Mouse (Mus musculus) v-Abl transformed pro-B cells (cell line): ENCODE results near the gene Adam33.

Experiments used
- in situ Hi-C, 2 experiments: fragments of 400-800 bp; cut with MboI; formaldehyde crosslinking; loops; one replicate each; pipeline ENCODE4 v1.15.1; 2025; ENCODE audit not compliant: unreplicated experiment in 2 of 2

Gene Adam33

DNA sequence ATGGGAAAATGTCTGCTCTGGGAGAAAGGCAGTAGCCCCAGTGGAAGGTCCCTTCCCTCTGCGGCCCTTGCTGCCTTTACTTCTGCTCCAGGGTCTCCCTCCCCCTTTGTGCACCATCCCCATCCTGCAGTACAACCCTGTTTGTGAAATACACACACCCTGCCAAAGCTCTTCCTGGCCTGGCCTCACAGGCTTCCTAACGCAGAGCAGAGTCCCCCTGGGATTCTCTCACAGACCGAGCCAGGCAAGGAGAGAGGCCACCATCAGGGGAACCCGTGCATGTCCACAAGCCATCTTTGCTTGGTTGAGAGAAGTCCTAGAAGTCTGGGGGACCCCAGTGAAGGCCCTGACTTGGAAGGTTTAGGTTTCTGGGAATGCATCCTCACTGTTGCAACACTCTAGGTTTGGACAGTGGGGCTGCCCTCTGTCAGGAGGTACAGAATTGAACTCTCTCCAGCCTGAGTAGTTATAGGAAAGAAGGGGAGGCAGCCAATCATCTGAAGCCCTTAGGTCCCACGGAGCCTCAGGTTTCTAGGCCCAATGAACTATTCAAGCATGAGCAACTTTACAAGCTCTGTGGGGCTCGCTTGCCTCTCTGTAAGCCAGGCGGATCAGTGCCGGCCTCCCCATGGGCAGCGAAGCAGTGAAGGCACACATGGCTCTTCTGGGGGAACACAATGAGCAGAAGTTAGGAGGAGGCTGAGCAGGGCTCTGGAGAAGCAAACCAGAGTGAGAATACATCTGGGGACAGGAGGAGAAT is 3.7 kb downstream of the Adam33 start:
- in situ Hi-C loops: loop anchor here (10.0 kb wide), 2 partner anchors 195 to 355 kb away; no protein-coding TSS in a partner anchor

DNA sequence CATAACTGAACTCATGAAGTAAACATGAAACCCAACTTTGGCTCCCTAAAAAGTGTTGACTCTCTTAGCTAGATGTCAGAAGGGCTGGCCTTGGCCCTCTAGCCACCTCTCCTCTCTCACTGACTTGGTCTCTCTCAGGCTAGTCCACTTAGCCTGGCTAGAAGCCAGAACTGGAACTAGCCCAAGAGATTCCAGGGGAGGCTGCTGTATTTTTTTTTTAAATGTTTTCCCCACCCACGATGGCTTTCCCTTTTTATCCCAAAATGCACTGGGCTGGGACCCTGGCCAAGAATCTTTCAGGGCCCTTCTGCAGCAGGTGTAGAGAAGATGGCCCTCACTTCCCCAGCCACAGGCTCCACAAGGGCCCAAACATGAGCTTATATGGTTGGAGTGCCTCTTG is 4.2 kb downstream of the Adam33 start:
- in situ Hi-C loops: loop anchor here (10.0 kb wide), 2 partner anchors 195 to 355 kb away; no protein-coding TSS in a partner anchor

DNA sequence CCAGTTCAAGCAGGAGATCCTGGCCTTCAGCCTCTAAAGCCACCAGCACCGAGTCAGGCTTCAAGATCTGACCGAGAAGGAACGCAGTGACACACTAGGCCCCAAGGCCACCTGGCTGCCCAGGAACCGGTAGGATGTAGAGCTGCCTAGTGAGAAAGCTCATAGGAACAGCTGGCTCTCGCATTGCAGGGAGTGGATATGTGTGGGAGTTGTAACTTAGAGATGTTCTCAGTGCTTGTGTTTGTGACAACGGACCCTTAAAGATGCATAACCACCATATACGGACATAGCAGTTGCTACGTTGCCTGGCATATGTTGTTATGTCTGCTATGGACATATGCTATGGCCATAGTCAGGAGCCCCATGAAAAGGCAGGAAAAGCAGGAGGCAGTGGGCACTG is 4.9 kb downstream of the Adam33 start:
- in situ Hi-C loops: loop anchor here (10.0 kb wide), 2 partner anchors 196 to 356 kb away; no protein-coding TSS in a partner anchor

DNA sequence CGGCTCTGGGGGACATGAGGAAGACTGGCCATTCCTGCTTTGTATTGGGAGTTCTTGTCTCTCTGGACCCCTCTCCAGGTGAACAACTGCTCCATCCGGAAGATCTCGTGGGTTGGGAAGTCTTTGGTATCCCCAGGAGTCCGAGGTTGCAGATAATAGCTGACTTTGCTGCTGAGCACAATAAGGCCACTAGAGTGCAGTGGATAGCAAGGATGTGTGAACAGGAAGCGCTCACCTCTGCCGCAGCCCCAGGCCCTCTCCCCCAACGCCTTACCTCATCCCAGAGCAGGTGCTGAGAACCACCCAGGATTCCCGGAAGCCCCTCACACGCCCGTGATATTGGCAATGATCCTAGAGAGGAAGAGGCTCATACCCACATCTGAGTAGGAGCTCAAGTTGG is 7.4 kb downstream of the Adam33 start:
- in situ Hi-C loops: loop anchor here (10.0 kb wide), 2 partner anchors 199 to 359 kb away; no protein-coding TSS in a partner anchor

DNA sequence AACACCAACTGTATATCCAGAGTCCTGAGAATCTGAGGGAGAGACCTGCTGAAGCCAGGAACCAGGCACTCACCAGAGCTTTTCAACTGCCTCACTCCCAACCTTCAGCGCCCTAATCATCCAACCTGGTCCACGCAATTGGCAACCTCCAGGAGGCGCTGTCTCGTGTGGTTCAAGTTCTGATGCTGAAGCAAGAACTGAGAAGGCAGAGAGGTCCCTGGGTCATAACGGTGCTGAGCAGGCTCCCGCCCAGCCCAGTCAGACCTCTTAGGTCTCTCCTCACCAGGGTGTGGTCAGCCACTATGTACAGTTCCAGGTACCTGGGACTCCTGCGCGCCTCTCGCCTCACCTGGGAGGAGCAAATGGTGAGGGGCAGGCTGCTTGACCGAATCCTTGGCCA is 8.0 kb downstream of the Adam33 start:
- in situ Hi-C loops: loop anchor here (10.0 kb wide), 2 partner anchors 199 to 359 kb away; no protein-coding TSS in a partner anchor

DNA sequence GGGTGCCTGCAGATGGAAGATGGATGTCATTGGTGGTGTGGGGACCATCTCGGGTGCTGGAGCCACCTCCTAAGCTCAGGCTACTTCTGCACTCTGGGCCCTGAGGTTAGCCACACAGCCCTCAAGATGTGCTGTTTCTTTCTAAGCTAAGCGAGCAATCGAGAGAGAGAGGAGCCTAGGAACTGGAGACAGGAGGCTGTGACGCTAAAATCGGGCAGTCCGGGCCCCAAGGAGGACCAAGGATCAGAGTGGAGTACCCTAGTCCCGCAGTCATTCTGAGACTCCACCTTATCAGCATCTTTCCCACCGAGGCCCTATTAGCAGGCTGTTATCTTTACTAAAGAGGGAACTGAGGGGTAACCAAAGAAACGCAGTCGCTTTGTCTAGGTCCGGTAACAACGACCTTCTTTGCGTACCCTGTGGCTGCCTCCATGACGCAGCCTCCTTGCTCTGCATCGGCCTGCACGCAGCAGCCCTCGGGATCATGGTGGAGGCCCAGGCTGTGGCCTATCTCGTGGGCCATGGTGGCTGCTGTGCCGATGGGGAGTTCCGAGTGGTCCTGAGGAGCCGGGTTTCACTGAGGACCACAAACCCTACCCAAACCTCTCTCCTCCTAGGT is 8.9 kb downstream of the Adam33 start:
- in situ Hi-C loops: loop anchor here (10.0 kb wide), 2 partner anchors 200 to 360 kb away; no protein-coding TSS in a partner anchor

DNA sequence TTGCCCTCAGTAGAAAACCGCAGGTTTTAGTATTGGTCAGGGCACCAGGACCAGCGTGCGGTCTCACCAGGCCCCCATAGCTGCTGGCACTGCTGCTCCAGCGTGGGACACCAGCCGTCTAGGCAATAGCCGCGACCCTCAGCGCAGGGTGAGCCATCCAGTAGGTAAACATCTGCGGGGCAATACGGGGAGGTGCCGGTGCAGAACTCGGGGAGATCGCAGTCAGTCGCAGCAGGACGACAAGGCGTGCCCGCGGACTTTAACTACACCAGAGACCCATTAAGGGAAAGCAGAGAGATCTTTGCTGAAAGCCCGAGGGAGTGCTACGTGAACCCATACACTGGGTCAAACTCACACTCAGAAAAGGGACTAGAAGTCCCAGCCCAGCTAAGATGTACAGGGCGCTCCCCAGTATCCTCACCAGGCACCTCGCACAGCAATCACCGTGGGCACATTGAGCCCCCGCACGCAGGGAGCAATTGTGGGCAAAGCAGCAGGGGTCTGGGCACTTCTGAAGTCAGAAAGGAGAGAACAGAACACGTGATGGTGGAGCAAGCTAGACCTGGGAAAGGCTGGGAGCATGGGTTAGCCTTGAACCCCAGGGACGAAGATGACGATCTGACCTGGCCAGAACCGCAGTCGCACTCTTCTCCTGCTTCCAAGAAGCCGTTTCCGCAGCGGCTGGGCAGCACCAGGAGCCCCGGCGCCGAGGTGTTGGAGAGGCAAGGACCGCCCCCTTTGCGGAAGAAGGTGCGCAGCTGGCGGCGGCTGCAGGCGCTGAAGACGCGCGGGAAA is 9.6 kb downstream of the Adam33 start:
- in situ Hi-C loops: loop anchor here (10.0 kb wide), 2 partner anchors 201 to 361 kb away; no protein-coding TSS in a partner anchor

DNA sequence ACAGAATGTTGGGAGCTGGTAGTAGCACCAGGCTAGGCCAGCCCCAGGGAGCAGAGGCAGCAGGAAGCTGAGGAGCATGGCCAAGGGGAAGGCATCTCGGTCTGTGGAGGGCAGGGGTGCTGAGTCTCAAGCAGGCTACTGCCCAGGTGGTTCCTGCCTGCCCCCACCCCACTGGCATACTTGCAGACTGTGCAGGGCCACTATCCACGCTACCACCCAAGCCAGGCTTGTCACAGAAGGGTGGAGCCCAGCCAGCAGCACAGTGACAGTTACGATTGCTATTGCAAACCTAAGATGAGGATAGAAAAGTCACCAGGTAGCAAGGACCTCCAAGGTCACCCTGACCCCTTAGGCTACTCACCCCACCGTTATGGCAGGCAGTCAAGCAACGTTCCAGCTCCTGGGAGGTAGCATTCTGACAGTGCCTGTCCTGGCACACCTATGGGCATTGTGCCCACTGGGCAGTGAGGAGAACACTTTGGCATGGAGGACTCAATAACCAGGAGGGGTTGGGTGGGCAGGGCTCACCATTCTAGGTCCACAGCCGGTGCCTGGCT is 10.7 kb downstream of the Adam33 start:
- in situ Hi-C loops: loop anchor here (10.0 kb wide), 2 partner anchors 202 to 362 kb away; no protein-coding TSS in a partner anchor

DNA sequence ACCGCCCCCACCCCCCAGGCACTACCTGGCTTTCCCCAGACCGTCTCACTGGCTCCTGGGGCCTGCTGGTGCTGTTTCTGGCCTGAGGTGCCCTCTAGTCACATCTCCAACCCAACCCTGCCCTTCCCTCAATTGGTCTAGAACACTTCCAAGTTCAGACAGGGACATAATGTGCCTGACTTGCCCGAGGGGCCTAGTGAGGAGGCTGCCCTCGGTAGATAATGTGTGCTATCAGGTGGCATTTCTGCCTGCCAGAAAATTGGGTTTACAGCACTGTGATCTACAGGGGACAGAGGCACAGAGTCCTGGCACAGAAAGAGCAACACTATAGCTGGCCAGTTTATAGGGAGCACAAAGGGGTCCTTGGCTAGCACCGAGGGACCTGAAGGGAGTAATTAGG is 11.6 kb downstream of the Adam33 start:
- in situ Hi-C loops: loop anchor here (10.0 kb wide), 2 partner anchors 203 to 363 kb away; no protein-coding TSS in a partner anchor

DNA sequence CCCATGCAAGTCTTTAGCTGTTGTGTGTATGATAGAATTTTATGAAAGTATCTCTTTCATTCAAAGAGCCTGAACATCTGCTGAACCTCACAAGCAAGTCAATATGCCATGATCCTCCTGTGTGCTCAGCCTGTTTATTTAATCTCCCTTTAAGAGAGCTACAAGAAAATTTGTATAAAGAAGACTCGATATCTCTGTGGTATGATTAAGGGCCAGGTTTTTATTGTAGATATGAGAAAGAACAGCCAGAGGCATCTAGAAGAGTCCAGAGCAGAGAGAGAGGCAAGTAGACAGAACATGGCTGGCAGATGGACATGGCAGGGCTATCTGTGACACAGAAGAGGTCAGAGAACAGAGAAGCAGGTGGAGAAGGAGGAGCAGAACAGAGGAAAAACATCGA is 17.6 kb downstream of the Adam33 start:
- in situ Hi-C loops: no loop called here

DNA sequence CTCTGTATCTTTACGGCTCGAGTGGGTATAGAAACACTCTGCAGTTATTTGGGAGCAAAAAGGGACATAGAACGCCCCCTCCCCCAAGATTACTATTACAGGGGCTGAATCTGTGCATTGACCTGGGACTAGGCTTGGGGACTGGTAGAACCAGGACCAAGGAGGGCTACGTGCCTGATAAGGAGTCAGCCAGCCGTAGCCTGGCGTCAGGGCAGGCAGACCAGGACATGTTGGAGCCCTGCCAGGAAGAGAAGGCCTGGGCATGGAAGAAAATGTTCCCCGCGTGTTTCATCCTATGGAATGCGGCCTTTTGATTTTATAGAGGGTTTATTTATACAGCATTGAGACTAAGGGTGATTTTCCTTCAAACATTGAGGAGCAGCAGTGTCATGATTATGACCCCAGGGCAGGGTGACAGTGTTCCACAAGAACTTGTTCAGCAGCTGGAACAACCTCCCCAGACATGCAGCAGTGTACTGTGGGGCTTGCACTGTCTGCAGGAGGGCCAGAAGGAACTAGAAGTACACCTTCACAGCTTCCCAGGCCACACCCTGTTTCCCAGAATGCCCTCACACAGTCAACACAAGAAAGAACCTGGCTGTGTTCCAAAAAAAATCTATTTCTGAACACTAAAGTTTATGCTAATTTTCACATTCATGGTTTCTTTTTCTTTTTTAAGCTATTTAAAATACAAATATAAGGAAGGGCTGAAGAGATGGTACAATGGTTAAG is 18.5 kb downstream of the Adam33 start:
- in situ Hi-C loops: no loop called here

DNA sequence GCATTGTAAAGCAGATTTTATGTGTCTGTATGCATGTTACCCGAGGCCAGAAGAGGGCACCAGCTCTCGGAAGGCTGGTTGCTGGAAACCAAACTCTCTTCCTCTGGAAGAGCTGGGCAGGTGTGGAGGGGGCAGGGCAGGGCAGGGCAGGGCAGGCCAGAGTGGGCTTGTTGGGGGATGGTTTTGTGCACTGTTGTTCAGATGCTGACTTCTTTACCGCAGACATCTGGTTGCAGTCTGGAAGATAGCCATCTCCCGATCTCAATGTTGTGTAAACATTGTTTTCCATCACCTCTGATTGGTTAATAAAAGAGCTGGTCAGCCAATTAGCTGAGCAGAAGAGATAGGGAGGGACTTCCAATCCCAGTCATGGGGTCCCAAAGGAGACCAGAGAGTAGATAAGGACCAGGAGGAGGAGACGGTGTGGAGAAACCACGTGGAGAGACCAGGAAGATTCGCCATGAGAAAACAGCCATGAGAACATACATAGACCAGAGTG is 19.2 kb downstream of the Adam33 start:
- in situ Hi-C loops: no loop called here

DNA sequence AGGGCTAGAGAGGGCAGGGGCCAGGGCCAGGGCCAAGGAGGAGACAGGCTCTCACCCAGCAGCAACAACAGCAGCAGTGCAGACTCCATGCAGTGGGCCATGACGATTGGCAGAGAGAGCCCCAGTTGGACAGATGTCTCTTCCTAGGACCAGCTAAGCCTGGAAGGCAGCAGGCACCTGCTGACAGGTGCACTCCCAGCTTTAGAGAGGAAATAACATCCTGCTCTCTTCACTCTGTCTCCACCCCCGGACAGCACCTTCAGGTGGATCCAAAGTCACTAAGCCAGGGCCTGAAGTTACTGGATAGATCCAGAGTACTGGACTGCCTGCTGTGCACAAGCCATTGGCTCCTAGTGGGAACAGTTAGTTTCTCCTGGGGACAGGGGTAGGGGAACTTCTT is 20.6 kb downstream of the Adam33 start, which contains the start of gene Gfra4:
Gfra4 (minus strand) TSS at position 101 of the 400 bp plus-strand sequence.
- in situ Hi-C loops: no loop called here

DNA sequence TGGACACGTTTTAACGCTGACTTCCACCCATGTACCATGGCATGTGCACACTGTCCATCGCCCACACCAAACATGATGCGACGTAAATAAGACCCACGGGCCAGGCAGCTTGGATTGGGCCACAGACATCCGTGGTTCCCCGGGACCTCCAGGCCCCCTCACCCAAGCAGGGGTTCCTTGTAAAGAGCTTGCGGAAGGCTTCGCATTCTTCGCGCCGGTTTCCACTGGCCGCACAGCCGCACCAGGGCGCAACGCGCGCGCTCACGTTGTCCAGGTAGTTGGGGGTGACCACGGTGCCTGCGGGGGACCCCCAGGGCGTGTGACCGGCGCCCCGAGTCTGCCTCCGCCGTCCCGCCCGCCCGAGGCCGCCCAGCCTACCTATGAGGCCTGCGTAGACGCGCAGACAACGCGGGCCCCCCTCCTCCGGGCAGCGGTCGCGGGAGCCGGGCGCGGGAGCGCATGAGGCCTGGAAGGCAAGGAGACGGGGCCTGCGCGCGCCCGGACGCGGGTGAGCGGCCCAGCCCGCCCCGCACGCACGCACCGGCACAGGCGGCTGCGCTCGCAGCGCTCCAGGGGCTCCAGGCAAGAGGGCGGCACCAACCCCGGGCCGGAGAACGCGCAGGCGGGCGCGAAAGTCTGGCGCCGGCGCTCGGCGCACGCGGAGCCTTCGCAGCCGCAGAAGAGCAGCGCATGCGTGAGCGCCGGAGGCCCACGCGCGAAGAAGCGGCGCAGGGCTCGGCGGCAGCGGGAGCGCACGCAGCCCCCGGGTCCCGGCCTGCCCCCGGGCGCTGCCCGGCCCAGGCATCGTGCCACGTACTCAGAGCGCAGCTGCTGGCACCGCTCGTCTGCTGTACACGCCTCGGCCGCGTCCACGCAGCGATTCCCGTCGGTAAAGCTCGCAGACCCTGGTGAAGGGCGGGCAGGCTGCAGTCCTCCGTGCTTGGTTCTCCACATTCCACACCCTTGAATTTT is 22.5 kb downstream of the Adam33 start:
- in situ Hi-C loops: no loop called here

DNA sequence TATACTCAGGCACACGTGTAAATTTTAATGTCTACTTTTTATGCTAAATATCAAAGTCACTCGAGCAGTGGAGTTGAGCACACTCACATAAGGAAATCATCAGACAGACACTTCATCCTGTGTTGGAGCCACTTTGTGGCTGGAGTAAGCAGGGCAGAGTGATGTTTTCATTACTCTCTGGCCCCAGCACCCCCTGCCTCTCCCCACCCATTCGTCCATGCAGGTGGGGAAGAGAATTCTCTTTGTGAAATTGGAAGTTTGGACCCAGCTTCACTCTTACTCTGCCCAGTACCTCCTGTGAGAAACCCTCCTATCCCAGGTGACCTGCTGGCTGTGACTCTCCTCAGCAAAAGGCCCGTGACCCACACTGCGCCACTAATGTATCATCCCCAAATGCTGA is 24.9 kb downstream of the Adam33 start:
- in situ Hi-C loops: no loop called here

DNA sequence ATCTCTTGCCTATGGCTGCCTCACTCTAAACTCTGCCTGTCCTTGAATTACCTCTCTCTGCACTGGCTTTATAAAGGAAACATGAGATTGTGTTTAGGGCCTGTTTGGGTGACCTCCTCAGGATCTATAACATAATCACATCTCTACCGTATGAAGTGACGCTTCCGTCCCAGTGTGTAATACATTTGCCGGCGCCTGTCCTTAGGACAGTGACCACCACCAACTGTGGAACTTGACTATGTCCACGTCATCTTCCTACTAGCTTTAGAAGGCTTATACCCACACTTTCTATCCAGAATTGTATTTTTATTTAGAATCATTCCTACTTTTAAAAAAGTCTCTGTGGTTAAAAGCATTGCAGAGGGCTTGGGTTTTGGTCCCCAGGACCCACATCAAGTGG is 25.4 kb downstream of the Adam33 start:
- in situ Hi-C loops: no loop called here

DNA sequence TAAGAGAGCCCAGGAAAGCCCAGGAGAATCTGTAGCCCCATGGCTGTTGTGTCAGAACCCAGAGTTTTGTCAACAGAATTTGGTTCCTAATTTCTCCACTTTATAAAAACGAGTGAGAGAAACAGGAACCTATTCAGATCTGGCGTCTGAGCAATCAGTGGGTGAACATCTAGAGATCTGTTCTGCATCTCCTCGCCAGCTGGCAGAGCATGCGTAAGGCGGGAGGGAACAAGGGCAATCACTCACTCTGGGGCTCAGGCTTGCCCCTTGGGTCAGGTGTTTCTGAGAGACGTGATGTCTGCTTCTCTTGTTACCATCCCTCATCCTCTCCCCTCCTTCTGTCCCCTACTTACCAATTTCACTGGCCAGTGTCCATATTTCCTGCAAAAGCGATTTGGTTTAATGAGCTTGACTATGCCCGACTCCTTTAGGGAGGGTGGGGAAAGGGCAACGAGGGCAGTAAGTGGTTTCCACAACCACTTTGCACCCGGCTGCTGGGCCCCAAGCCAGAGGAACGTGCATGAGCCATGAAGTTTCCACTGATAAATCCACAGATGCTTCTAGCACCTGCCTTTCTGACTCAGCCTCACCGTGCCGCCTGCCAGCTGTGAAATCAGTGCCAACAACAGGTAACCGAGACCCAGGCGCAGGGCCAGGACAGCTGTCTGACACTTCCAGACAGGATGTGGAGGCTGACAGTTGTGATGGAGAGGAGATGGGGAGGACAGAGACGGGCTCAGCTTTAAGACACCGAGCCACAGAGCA is 26.2 kb downstream of the Adam33 start:
- in situ Hi-C loops: no loop called here

DNA sequence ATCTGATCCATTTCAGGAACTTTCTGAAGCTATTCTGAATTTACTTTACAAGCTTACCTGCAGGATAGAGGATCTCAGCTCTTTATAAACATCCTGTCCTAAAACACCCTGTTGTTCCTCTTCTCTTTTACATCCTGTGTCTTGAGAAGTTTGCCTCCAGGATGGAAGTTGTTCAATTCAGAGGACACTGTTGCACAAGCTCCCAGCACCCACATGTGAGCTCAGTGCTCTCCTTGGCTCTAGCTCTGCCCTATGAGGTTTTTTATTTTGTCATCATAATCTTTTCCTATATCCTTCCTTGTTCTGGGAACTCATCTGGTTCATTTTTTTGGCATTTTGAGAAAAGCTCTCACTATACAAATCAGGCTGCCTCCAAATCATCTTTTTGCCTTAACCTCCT is 26.9 kb downstream of the Adam33 start:
- in situ Hi-C loops: no loop called here
